Mouse (Mus musculus) embryonic fibroblast, embryonic 13.5 days (primary cell): ENCODE measurements around the gene Acot3.

Experiments
- CTCF ChIP-seq: IDR thresholded peaks from 2 replicates; pipeline ENCODE4 v1.5.1; 2011; ENCODE audit warnings: mild to moderate bottlenecking, control low read depth, low read length, moderate library complexity, borderline replicate concordance; ENCODE audit not compliant: insufficient read depth
- POLR2A ChIP-seq: IDR thresholded peaks from 2 replicates; pipeline ENCODE4 v1.6.1; 2011; ENCODE audit warnings: low read depth, mild to moderate bottlenecking, control low read depth, low read length, moderate library complexity

GRCm38 (mm10) chr12:84052609-84053008, 665 bp downstream of the Acot3 start:
- TF ChIP-seq POLR2A (no peak), CTCF (no peak)
